Mouse (Mus musculus) fibroblast of lung, adult 2 months (primary cell): ENCODE data around the gene Kcnrg.
"Not testable (repeated sequence)": the region's sequence is repeated elsewhere in the genome, so short reads cannot be mapped to it uniquely, and the experiment has no call there.

ENCODE experiments used
- DNase-seq: peaks from one replicate; pipeline ENCODE4 v3.0.0-alpha.2; 2011; ENCODE audit warnings: low read depth

The Kcnrg gene

DNA sequence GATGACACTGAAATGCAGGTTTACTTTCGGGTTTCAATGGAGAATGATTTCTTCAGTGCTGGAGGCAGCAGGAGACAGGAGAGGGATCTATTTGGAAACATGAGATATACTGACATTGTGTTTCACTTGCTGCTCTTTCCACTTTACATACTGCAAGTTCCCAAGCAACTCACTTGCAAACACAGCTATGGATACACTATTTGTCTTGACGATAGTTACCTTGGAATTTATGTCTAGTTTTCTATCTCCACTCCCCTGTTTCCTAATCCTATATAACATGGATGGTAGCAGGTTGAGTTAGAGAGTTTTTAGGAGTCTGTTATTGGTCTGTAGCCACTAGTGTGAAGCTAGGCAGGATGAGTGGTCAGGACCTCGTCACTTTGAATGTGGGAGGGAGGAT, at the start of gene Kcnrg:
Gene Kcnrg (plus strand): TSS at position 301 of the 400 bp plus-strand sequence.
- DNase-seq, result no peak

DNA sequence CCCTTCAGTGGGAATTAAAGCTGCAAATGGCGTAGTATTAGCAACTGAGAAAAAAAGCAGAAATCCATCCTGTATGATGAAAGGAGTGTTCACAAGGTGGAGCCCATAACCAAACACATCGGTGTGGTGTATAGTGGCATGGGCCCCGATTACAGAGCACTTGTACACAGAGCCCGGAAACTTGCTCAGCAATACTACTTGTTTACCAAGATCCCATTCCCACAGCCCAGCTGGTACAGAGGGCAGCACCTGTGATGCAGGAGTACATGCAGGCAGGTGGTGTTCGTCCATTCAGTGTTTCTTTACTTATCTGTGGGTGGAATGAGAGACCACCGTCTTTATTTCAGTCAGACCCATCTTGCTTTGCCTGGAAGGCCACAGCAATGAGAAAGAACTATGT, 48.4 kb upstream of the Kcnrg start:
- no peak for DNase-seq

DNA sequence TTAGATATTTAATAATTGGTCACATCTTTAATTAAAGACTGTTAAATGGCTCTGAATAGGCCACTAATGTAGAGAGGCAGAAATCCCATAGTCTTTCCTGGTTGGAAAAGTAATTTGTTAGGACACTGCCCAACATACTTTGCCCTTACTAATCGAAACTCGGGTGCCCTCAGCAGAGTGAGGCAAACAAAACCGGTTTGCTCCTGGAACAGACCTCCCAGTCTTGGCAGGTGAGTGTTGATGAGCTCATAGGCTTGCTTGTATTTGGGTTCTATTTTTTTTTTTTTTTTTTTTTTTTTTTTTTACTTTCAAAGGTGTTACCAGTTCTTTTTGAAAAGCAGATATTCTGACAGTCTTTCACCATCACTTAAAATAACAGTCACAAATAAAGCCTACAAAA, 47.4 kb upstream of the Kcnrg start:
- no peak for DNase-seq

DNA sequence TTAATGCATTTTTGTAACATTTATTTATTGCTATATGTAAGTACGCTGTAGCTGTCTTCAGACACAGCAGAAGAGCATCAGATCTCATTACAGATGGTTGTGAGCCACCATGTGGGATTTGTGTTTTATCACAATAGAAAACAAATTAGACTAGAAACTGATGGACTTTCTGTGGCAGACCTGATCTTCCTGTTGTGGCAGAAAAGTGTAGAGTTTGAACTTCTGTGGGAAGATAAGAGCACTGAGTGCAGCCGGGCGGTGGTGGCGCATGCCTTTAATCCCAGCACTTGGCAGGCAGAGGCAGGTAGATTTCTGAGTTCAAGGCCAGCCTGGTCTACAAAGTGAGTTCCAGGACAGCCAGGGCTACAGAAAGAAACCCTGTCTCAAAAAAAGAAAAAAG, 41.0 kb upstream of the Kcnrg start:
- DNase-seq, result not testable (repeated sequence)

DNA sequence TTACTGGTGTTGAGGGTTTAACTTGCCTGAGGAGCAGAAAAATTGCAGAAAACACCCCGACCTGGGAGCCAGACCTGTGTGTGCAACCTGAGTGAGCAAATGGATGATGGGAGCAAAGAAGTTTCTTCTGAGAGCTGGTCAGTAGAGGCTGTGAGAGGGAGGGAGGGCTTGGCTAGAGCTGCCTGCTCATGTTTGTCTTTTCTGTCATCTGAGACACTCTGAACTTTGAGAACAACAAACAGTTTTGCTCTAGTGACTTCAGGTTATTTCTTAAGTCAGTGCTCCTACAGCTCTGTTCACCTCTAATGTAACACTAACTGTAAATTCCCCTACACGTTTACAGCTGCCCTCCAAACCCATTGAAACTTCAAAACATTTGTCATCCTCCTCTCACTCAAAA, 37.9 kb upstream of the Kcnrg start:
- DNase-seq, result no peak

DNA sequence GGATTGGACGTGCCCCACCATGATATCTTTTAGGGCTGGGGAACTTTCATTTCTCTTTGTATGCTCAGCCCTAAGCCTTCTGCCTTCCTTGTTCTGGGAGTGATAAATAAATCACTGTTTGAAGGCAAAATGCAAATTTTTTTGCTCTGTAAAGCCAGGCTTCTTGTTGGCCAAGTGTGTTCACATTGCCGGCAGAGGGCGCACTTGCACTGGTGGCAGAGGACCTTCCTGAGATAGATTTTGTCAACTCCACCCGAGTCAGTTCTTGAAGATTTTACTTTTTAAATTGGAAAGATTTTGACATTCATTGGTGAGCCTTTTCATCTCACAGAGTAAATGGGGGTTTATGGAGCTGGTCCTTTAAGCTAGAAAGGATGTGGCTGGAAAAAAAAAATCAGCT, 35.9 kb upstream of the Kcnrg start:
- DNase-seq, result peak; percentile 52

DNA sequence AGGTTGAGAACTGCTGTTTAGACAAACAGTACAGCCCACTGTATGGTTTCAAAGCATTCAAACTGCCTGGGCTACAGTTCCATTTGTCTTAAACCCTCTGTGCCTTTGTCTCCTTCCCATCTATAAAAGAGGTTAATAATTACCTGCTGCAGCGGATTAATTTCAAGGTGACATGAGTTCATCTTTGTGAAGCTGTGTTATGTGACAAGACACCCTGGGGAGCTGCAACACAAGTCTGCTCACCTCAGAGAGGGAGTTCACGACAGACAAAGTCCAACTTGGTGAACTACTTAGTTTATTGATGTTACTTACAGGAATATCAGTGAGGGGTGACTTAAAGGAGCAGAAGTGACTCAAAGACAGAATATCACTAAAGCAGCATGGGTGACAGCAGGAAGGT, 35.1 kb upstream of the Kcnrg start:
- DNase-seq, result no peak

DNA sequence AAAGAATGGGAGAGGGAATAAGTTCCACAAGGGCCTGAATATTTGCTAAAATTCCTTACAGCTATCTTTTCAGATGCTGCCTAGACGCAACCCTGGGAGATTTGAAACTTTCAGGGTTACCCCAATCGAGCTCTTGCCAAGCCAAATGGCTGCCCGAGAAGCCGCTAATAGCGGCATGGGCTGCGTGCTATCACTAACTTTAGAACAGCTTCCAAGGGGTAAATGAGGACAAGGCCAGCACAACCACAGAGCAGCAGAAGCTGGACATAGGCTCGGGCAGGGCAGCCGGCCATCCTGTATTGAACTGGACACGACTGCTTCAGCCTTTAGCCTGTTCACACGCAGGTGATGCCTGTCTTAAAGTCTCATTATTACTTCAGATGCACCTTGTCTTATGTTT, 32.2 kb upstream of the Kcnrg start:
- DNase-seq, result no peak

DNA sequence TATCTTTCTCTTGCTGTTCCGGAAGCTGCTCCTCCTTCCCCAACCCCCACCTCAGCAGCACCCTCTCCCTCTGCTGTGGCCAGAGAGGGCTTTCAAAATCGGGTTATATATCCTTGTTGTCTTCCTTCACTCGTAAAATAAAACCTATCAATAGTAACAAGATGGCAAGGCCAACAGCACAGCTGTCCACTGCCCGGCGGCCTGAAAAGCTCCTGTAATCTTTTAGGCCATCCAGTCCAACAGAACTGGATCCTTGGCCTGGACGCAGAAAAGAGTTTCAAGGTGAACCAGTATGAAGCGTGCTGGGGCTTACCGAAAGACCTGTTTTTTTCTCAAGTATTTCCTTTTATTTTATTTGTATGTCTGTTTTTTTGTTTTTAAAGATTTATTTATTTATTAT, 31.3 kb upstream of the Kcnrg start:
- DNase-seq, result no peak

DNA sequence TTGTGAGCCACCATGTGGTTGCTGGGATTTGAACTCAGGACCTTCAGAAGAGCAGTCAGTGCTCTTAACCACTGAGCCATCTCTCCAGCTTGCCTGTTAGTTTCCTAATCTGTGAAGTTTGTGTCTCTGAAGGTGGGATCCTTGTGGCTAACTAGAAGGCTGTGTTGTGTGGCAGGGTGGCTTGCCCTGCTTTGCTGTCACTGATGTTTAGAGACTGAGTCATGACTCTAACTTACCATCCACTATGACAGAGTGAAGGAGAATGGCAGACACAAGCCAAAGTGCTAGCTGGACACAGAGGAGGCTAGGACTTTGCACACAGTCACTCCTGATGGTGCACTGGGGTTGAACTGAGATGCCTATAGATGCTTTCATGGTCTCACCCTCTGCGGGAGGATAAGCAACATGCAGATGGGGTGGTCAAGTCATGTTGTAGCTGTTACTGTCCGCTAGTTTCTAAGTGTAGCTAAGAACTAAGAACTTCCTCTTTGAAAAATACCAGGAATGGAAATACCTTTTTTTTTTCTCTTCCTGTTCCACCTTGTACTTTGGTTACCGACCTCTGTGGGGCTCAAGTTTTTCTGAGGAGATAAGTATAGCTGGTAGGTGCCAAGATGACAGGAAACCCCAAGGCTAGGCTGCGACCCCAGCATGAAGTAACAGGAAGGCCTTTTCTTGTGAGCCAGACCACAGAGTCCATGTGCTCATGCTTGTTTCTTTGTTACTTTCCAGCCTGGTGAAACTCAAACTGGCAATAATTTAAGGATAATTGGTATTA, 17.8 kb upstream of the Kcnrg start:
- no peak for DNase-seq

DNA sequence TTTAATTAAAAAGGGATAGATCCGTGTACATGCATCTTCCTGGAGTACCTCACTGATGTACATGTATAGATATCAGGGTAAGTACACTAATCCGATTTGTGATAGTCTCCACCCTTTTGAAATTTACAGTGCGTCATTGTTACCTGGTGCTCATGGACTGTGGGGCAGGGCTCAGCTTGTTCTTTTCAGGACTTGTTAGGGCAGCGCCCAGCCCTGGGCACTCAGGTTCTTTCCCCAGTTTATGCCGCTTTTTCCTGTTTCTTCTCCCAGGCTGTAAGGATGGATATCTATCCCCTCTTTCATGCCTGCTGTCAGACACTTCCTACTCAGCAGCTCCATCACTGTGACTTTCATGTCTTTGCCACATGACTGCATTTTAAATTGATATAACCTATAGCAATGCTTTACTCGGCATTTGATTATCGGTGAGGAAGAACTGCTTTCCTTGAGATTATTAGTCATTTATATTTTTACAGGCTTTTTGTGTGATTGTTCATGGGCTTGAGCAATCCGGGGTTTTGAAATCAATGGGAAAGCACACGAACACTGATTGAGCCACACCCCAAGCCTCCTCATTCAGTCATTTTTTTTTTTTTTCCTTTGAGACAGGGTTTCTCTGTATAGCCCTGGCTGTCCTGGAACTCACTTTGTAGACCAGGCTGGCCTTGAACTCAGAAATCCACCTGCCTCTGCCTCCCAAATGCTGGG, 10.4 kb upstream of the Kcnrg start:
- DNase-seq, result no peak

DNA sequence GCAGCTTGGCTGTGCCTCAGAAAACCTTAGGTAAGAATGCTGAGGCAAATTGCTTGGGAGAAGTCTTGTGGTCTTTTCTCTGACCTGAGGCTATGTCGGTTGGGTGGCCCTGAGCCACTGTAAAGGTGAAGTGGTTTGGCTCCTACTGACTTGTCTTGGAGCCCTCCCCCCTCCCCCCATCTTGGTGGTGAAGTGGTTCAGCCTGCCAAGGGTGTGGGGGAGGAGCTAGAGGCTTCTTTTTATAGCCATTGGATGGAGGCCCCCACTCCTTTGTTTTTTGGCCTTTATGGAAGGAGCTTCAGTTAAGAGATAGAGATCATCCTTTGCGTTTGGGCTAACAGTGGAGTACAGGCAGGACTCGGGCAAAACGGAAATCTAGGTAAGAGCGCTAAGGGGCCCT, 9.3 kb upstream of the Kcnrg start, which contains the start of gene Trim13:
Gene Trim13 (plus strand): TSS at position 280 of the 400 bp plus-strand sequence.
- DNase-seq, result no peak

DNA sequence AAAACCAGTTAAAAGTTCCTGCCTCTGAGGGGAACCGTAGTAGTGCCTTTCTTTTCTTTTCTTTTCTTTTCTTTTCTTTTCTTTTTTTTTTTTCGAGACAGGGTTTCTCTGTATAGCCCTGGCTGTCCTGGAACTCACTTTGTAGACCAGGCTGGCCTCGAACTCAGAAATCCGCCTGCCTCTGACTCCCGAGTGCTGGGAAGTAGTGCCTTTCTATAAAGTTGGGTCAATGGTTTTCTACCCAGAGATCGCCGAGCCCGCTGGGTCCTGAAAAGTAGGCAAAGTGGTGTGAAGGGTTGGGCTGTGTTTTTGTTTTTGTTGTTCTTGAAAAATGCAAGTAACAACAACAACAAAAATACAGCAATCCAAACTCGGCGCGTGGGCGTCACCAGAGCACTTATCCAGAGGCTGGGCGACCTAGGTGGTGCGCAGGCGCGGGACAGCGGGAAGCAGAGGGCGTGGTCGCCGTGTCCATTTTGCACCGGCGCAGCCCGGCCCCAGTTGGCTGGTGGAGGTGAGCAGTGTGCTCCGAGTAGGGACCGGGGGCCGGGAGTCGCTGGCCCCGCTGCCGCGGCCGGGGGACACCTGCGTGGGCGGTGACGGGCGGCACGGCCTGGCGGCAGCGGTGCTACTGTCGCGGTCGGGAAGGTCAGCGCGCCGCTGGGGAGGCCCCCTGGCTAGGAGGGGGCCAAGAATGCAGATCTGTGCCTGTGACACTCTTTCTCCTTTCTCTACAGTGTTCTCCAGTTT, 8.0 kb upstream of the Kcnrg start:
- DNase-seq, result peak; percentile 55

DNA sequence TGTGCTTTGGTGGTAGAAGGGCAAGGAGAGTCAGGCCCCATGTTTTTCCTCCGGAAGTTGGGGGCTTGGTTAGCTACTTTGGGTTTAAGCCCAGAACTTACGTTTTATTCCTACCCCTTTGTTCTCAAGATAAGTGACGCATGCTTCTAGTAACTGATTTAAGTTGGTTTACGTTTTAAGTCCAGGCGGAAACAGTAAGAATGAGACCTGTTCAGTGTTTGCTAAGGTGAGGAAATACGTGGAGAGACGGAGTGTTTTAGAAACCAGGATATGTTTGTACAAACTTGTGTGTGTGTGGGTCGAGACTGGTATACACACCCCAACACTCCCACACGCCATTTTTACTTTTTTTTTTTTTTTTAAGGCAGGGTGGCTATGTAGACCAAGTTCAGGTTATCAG, 5.9 kb upstream of the Kcnrg start:
- DNase-seq, result no peak

DNA sequence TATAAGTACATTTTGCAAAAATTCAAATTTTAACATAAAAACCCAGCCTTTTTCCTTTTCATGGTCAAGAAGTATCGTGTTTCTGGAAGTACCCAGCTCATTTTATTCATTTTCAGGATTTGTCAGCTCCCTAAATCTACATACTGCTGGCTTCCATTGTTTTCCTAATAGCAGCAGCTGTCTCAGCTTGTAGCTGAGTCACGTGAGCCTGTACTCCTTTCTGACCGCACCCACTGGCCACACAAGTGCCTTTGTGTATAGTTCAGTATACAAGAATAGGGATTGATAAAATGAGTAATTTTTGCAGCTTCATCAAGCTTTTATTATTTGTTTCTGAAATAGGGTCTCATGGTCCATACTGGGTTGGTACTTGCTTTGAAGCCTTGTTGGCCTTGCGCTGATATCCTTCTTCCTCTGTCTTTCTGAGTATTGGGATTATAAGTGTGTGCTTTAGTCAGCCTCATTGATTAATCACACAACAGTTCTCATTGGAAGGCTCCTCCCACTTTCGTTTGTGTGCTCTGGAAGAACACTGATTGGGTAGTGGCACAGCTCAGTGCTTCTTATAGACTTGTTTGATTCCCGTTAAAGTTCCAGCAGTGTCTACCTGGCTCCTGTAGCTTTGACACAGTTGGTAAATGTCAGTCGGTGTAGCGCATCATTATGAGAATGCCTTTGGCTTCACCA, 4.0 kb upstream of the Kcnrg start:
- no peak for DNase-seq

DNA sequence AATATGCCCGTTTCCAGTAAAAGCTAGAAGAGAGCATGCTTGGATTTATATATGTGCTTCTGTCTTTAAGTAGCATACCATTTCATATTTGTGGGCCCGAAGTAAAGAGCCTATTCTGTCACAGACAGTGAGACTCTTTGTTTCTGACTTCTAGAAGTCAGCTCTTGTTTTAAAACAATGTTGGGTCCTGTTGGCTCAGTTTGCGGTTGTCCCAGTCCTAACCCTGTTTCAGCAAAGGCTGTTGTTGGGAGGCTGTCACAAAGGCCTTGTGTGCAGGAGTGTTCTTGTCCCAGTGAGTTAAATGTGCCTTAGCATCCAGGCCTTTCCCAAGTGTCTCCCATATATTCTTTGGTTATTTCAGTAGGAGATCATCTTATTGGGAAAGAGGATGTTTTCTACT, 3.2 kb upstream of the Kcnrg start:
- DNase-seq, result no peak

DNA sequence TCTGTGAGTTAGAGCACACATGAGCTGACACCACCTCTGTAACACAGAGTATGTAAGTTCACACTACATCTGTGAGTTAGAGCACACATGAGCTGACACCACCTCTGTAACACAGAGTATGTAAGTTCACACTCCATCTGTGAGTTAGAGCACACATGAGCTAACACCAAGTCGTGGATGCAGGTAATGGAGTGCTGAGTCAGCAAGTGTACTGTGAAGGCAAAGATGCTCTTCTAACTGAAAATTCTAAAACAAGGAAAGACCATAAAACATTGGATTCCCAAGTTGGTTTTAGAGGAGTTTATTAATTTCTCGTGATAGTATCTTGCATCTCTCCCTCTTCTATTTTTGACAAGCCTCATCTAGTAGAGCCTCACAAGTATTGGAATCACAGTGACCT, 1.2 kb upstream of the Kcnrg start:
- DNase-seq, result not testable (repeated sequence)

DNA sequence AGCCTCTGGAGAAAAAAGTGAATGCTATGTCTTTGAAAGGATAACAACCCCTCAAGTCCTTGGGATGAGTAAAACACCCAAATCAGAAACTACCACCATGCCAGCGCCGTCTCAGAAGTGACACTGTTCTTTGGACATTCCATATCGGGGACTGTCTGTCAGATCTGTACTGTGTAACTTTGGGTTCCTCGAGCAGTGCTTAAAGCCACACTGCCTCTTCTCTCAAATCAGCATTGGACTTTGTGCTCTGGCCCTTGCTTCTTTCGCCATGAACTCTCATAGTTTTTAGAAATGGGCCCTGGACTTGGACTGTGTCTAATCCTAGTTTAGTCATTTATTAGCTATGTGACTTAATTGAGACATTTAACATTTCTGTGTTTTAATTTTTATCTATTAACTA, 4.5 kb downstream of the Kcnrg start:
- DNase-seq, result no peak

DNA sequence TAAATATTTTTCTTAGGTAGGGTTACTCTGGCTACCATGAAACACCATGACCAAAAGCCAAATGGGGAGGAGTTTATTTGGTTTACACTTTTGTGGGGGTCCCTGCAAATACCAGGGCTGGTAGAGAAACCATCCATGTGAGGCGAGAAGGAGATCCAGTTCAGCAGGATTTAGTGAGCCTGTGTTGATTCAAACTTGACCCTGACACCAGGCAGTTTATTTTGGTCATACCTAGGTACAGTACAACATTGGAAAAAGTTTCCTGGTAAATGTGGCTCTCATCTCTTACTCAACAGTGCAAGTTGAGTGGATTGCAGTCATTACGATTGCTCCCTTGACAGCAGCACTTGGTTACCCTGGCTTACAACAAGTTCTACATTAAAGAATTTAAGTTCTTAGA, 6.1 kb downstream of the Kcnrg start:
- no peak for DNase-seq

DNA sequence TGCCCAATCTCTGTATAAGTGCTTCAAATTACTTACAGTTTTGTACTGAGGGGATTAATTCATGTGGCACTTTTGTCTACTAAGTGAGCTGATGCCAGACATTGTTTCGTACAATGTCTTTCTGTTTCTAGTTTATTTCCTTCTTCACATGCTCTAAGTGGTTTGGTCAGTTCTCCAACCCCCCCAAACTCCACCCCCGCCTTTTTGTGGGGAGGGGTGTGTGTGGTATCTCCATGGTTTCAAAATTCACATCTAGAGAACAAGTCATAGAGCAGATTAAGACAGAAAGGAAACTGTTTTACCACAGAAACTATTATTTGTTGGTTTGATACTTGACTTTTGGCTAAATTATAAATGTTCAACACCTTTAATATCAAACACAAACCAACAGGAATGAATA, 13.1 kb downstream of the Kcnrg start:
- DNase-seq, result no peak

DNA sequence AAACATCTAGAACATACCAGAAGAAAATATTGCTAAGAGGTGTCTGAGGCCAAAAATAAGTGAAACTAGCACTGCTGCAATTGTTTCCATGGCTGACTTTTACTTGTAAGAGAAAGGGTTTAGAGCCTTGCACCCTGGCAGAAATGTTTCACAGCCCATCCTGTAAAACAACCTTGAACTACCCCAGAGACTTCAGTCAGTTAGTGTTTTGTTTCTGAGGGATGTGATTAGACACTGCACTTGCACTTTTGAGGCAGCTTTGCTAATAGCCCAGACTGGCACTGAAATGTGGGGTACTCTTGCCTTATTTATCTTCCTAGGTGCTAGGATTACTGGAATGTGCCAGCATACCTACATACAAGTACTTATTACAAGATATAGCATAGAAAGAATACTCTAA, 28.7 kb downstream of the Kcnrg start:
- DNase-seq, result no peak

DNA sequence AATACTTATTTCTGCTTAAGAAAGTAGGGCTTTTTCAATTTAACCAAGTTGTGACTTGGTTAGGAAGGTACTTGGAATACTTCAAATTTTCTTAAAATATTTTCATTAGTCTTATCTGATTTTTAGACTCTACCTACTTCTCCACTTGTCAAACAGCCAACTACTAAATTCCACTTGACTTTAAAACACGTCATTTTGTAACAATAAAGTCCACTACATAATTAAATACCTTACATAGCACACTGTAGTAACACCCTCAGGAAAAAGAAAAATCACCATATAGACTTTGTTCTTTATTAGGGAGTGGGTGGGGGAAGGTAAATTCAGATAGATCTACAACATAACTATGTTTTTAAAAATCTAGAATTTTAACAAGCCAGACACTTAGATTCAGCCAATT, 35.4 kb downstream of the Kcnrg start:
- DNase-seq, result no peak
